Mouse (Mus musculus): ENCODE measurements around the gene Mecp2. TPM values are rescaled to one million over a fixed set of nuclear protein-coding genes. Genes with fewer than 3 reads are reported as not detected.
"Not testable (repeated sequence)": the region's sequence is repeated elsewhere in the genome, so short reads cannot be mapped to it uniquely, and the experiment has no call there.

Mecp2 gene
- 20.2 and 31.3 TPM in 2 replicates for total RNA-seq (2017)

- ATAC-seq (replicated peaks in 1 of 2; ENCODE audit: insufficient read depth in 1 of 2, low FRiP score in 2 of 2, low TSS enrichment in 1 of 2, low read depth in 1 of 2, poor library complexity in 2 of 2, severe bottlenecking in 2 of 2), result not testable (repeated sequence)
Measured at GRCm38 (mm10) chrX:74135263-74135662, at the start of gene Mecp2. Mecp2 (minus strand) TSS chrX:74135363.

- no peak for ATAC-seq (replicated peaks in 1 of 2; ENCODE audit: insufficient read depth in 1 of 2, low FRiP score in 2 of 2, low TSS enrichment in 1 of 2, low read depth in 1 of 2, poor library complexity in 2 of 2, severe bottlenecking in 2 of 2)
Measured at GRCm38 (mm10) chrX:74176959-74177358, 41.8 kb upstream of the Mecp2 start, which contains the start of gene Tktl1. Tktl1 (plus strand) TSS chrX:74177259.

- no peak for ATAC-seq (replicated peaks in 1 of 2; ENCODE audit: insufficient read depth in 1 of 2, low FRiP score in 2 of 2, low TSS enrichment in 1 of 2, low read depth in 1 of 2, poor library complexity in 2 of 2, severe bottlenecking in 2 of 2)
Measured at GRCm38 (mm10) chrX:74167738-74168137, 32.6 kb upstream of the Mecp2 start, which contains the start of gene Tex28. Tex28 (minus strand) TSS chrX:74167838.

GRCm38 (mm10) chrX:74127164-74127563 lies 8.0 kb downstream of the Mecp2 start, which contains the start of gene Opn1mw:
Opn1mw (plus strand) TSS chrX:74127464.
- no peak for ATAC-seq (replicated peaks in 1 of 2; ENCODE audit: insufficient read depth in 1 of 2, low FRiP score in 2 of 2, low TSS enrichment in 1 of 2, low read depth in 1 of 2, poor library complexity in 2 of 2, severe bottlenecking in 2 of 2)

GRCm38 (mm10) chrX:74124975-74125374 lies 10.2 kb downstream of the Mecp2 start:
- no peak for ATAC-seq (replicated peaks in 1 of 2; ENCODE audit: insufficient read depth in 1 of 2, low FRiP score in 2 of 2, low TSS enrichment in 1 of 2, low read depth in 1 of 2, poor library complexity in 2 of 2, severe bottlenecking in 2 of 2)

GRCm38 (mm10) chrX:74115511-74115910 lies 19.7 kb downstream of the Mecp2 start:
- peak; percentile 78 to 83 for ATAC-seq (replicated peaks in 1 of 2; ENCODE audit: insufficient read depth in 1 of 2, low FRiP score in 2 of 2, low TSS enrichment in 1 of 2, low read depth in 1 of 2, poor library complexity in 2 of 2, severe bottlenecking in 2 of 2)

GRCm38 (mm10) chrX:74114036-74114435 lies 21.1 kb downstream of the Mecp2 start:
- no peak for ATAC-seq (replicated peaks in 1 of 2; ENCODE audit: insufficient read depth in 1 of 2, low FRiP score in 2 of 2, low TSS enrichment in 1 of 2, low read depth in 1 of 2, poor library complexity in 2 of 2, severe bottlenecking in 2 of 2)

- no peak for ATAC-seq (replicated peaks in 1 of 2; ENCODE audit: insufficient read depth in 1 of 2, low FRiP score in 2 of 2, low TSS enrichment in 1 of 2, low read depth in 1 of 2, poor library complexity in 2 of 2, severe bottlenecking in 2 of 2)
Measured at GRCm38 (mm10) chrX:74108747-74109146, 26.4 kb downstream of the Mecp2 start.

GRCm38 (mm10) chrX:74105916-74106315 lies 29.2 kb downstream of the Mecp2 start:
- ATAC-seq (replicated peaks in 1 of 2; ENCODE audit: insufficient read depth in 1 of 2, low FRiP score in 2 of 2, low TSS enrichment in 1 of 2, low read depth in 1 of 2, poor library complexity in 2 of 2, severe bottlenecking in 2 of 2), result no peak

- no peak for ATAC-seq (replicated peaks in 1 of 2; ENCODE audit: insufficient read depth in 1 of 2, low FRiP score in 2 of 2, low TSS enrichment in 1 of 2, low read depth in 1 of 2, poor library complexity in 2 of 2, severe bottlenecking in 2 of 2)
Measured at GRCm38 (mm10) chrX:74103457-74104188, 31.5 kb downstream of the Mecp2 start.

GRCm38 (mm10) chrX:74095130-74095529 lies 40.0 kb downstream of the Mecp2 start:
- no peak for ATAC-seq (replicated peaks in 1 of 2; ENCODE audit: insufficient read depth in 1 of 2, low FRiP score in 2 of 2, low TSS enrichment in 1 of 2, low read depth in 1 of 2, poor library complexity in 2 of 2, severe bottlenecking in 2 of 2)

- peak; percentile 98 to 99 for ATAC-seq (replicated peaks in 1 of 2; ENCODE audit: insufficient read depth in 1 of 2, low FRiP score in 2 of 2, low TSS enrichment in 1 of 2, low read depth in 1 of 2, poor library complexity in 2 of 2, severe bottlenecking in 2 of 2)
Measured at GRCm38 (mm10) chrX:74085601-74086038, 49.5 kb downstream of the Mecp2 start.

- ATAC-seq (replicated peaks in 1 of 2; ENCODE audit: insufficient read depth in 1 of 2, low FRiP score in 2 of 2, low TSS enrichment in 1 of 2, low read depth in 1 of 2, poor library complexity in 2 of 2, severe bottlenecking in 2 of 2), result peak; percentile 31 to 44; a peak in 3 of 4 replicates
Measured at GRCm38 (mm10) chrX:74084946-74085498, 50.1 kb downstream of the Mecp2 start.

GRCm38 (mm10) chrX:74084276-74084837 lies 50.8 kb downstream of the Mecp2 start:
- 0 out of 4 replicates have a peak, but pooled peaks of 1 of the 2 experiments have one; percentile 1 for ATAC-seq (replicated peaks in 1 of 2; ENCODE audit: insufficient read depth in 1 of 2, low FRiP score in 2 of 2, low TSS enrichment in 1 of 2, low read depth in 1 of 2, poor library complexity in 2 of 2, severe bottlenecking in 2 of 2)

GRCm38 (mm10) chrX:74070794-74071193 lies 64.4 kb downstream of the Mecp2 start:
- no peak for ATAC-seq (replicated peaks in 1 of 2; ENCODE audit: insufficient read depth in 1 of 2, low FRiP score in 2 of 2, low TSS enrichment in 1 of 2, low read depth in 1 of 2, poor library complexity in 2 of 2, severe bottlenecking in 2 of 2)

GRCm38 (mm10) chrX:74067891-74068290 lies 67.3 kb downstream of the Mecp2 start:
- ATAC-seq (replicated peaks in 1 of 2; ENCODE audit: insufficient read depth in 1 of 2, low FRiP score in 2 of 2, low TSS enrichment in 1 of 2, low read depth in 1 of 2, poor library complexity in 2 of 2, severe bottlenecking in 2 of 2), result no peak

- no peak for ATAC-seq (replicated peaks in 1 of 2; ENCODE audit: insufficient read depth in 1 of 2, low FRiP score in 2 of 2, low TSS enrichment in 1 of 2, low read depth in 1 of 2, poor library complexity in 2 of 2, severe bottlenecking in 2 of 2)
Measured at GRCm38 (mm10) chrX:74045107-74045506, 90.1 kb downstream of the Mecp2 start.

GRCm38 (mm10) chrX:74037702-74038375 lies 97.3 kb downstream of the Mecp2 start:
- no peak for ATAC-seq (replicated peaks in 1 of 2; ENCODE audit: insufficient read depth in 1 of 2, low FRiP score in 2 of 2, low TSS enrichment in 1 of 2, low read depth in 1 of 2, poor library complexity in 2 of 2, severe bottlenecking in 2 of 2)
